Mouse (Mus musculus) adrenal gland, postnatal 36 days (tissue): ENCODE measurements around the gene Taar7a. TPM values are rescaled to one million over a fixed set of nuclear protein-coding genes. Genes with fewer than 3 reads are reported as not detected.

Experiments used
- DNase-seq, 2 experiments: peaks; one replicate each; pipeline ENCODE4 v3.0.0; 2021; ENCODE audit warnings: mixed read lengths in 1 of 2
- long read RNA-seq, 2 experiments: library from polyadenylated mRNA; stranded (forward); transcript quantifications; one replicate each; pipeline ENCODE4 v2.0.0; 2021; ENCODE audit warnings: borderline sequencing depth in 2 of 2
- total RNA-seq, 2 experiments: library from RNA; stranded (reverse); gene quantifications; 2 replicates each; pipeline ENCODE4 v1.2.3; 2021

The Taar7a gene
- total RNA-seq = not detected
- long read RNA-seq, experiment 1 = 0 reads
- long read RNA-seq, experiment 2 = 0 reads

- DNase-seq = no peak
Observed at GRCm38 (mm10) chr10:23993381-23993780, at the start of gene Taar7a. Gene Taar7a, minus strand, starts transcription at chr10:23993481.

- no peak for DNase-seq
Observed at GRCm38 (mm10) chr10:24040120-24040869, 47.0 kb upstream of the Taar7a start.

GRCm38 (mm10) chr10:24037314-24037713 lies 44.0 kb upstream of the Taar7a start, which contains the start of gene Taar7e:
Gene Taar7e, plus strand, starts transcription at chr10:24037614.
- no peak for DNase-seq

GRCm38 (mm10) chr10:24031347-24031746 lies 38.1 kb upstream of the Taar7a start:
- no peak for DNase-seq

- no peak for DNase-seq
Observed at GRCm38 (mm10) chr10:24026922-24027321, 33.6 kb upstream of the Taar7a start, which contains the start of gene Taar7d. Gene Taar7d, plus strand, starts transcription at chr10:24027222.

- DNase-seq = no peak
Observed at GRCm38 (mm10) chr10:24008143-24008542, 14.9 kb upstream of the Taar7a start.

- no peak for DNase-seq
Observed at GRCm38 (mm10) chr10:24007034-24007433, 13.8 kb upstream of the Taar7a start.

- DNase-seq = no peak
Observed at GRCm38 (mm10) chr10:24006442-24006841, 13.2 kb upstream of the Taar7a start.

GRCm38 (mm10) chr10:23999639-24000038 lies 6.4 kb upstream of the Taar7a start, which contains the start of gene Taar7b:
Gene Taar7b, plus strand, starts transcription at chr10:23999939.
- DNase-seq = no peak

GRCm38 (mm10) chr10:23986419-23986818 lies 6.9 kb downstream of the Taar7a start:
- DNase-seq = no peak

- DNase-seq = no peak
Observed at GRCm38 (mm10) chr10:23985546-23985945, 7.7 kb downstream of the Taar7a start, which contains the start of gene Taar6. Gene Taar6, minus strand, starts transcription at chr10:23985646.

- DNase-seq = peak; percentile 81 to 83
Observed at GRCm38 (mm10) chr10:23978901-23979705, 14.2 kb downstream of the Taar7a start.

- DNase-seq = no peak
Observed at GRCm38 (mm10) chr10:23977958-23978357, 15.3 kb downstream of the Taar7a start.

GRCm38 (mm10) chr10:23971256-23971655 lies 22.0 kb downstream of the Taar7a start:
- no peak for DNase-seq

- no peak for DNase-seq
Observed at GRCm38 (mm10) chr10:23970656-23971165, 22.6 kb downstream of the Taar7a start, which contains the start of gene Taar5. Gene Taar5, plus strand, starts transcription at chr10:23970706.

- no peak for DNase-seq
Observed at GRCm38 (mm10) chr10:23964921-23965610, 28.2 kb downstream of the Taar7a start.

GRCm38 (mm10) chr10:23963444-23963843 lies 29.8 kb downstream of the Taar7a start:
- DNase-seq = no peak

GRCm38 (mm10) chr10:23960444-23960915 lies 32.8 kb downstream of the Taar7a start, which contains the start of gene Taar4:
Gene Taar4, plus strand, starts transcription at chr10:23960494.
- no peak for DNase-seq

- DNase-seq = no peak
Observed at GRCm38 (mm10) chr10:23959071-23959470, 34.2 kb downstream of the Taar7a start.

GRCm38 (mm10) chr10:23951714-23952113 lies 41.6 kb downstream of the Taar7a start:
- no peak for DNase-seq

- no peak for DNase-seq
Observed at GRCm38 (mm10) chr10:23949508-23950005, 43.7 kb downstream of the Taar7a start, which contains the start of gene Taar3. Gene Taar3, plus strand, starts transcription at chr10:23949558.
